Mouse (Mus musculus): ENCODE measurements around the gene Mrtfa.
A peak's percentile ranks its signal among the peaks of the same experiment; 100 is the strongest.

Mrtfa gene

GRCm38 (mm10) chr15:81197197-81197596 is 6.6 kb upstream of the Mrtfa start:
- no peak for DNase-seq (ENCODE audit: low spot score in 2 of 2)

DNA sequence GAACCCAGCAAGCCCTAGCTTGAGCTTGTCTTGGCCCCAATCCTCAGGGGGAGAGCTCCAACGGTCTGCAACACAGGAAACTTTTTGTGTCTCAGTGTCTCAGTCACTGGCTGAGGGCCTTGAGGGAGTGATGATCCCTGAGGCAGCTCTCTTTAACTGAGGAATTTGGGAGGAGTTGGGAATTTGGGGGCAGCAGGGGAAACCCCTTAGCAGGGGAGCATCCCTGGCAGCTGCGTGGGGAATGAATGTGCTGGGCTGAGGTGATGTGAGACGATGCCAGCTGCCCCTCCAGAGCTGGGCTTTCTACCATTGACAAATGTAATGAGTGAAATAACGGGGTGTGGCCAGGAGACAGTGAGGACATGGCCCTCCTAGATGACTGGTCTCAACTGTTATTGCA is 4.9 kb upstream of the Mrtfa start:
- DNase-seq (ENCODE audit: low spot score in 2 of 2), result no peak

DNA sequence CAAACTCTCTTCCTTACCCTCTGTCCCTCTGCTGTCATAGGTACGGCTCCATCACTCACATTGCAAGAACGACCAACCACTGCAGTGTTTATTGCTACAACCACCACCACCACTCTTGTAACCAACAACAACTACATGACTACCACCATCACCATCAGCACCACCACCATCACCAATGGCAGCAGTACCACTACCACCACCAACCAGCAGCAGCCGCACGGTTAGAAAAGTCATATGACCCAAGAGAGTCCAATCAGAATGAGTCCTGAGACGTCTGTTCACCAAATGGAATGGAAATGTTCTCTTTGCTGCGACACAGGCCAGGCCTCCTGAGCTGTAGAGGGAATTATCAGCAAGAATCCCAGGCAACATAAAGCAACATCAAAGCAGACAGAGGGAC is 4.2 kb upstream of the Mrtfa start:
- no peak for DNase-seq (ENCODE audit: low spot score in 2 of 2)

- no peak for DNase-seq (ENCODE audit: low spot score in 2 of 2)
Observed at GRCm38 (mm10) chr15:81192858-81193257, 2.3 kb upstream of the Mrtfa start.

GRCm38 (mm10) chr15:81192316-81192715 is 1.8 kb upstream of the Mrtfa start:
- DNase-seq (ENCODE audit: low spot score in 2 of 2), result no peak

- no peak for DNase-seq (ENCODE audit: low spot score in 2 of 2)
Observed at GRCm38 (mm10) chr15:81191303-81191702, 746 bp upstream of the Mrtfa start.

GRCm38 (mm10) chr15:81190011-81190629 is 437 bp downstream of the Mrtfa start:
- DNase-seq (ENCODE audit: low spot score in 2 of 2), result peak in 1 of 2 experiments; percentile 29

GRCm38 (mm10) chr15:81189061-81189460 is 1.5 kb downstream of the Mrtfa start:
- peak in 1 of 2 experiments; percentile 20 for DNase-seq (ENCODE audit: low spot score in 2 of 2)

DNA sequence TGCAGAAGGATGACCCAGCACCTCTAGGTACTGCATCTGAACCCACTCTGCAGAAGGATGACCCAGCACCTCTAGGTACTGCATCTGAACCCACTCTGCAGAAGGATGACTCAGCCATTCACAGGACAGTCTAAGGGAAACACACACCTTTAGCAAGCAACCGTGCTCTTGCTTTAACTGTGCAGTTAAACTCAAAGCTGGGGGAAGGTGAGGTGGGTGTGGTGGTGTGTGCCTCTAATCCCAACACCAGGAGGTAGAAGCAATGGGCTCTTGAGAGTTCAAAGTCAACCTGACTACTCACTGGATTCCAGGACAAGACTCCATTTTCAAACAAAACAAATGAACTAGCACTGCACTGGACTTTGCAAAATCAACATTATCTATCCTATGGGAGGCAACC is 5.6 kb downstream of the Mrtfa start:
- DNase-seq (ENCODE audit: low spot score in 2 of 2), result no peak

DNA sequence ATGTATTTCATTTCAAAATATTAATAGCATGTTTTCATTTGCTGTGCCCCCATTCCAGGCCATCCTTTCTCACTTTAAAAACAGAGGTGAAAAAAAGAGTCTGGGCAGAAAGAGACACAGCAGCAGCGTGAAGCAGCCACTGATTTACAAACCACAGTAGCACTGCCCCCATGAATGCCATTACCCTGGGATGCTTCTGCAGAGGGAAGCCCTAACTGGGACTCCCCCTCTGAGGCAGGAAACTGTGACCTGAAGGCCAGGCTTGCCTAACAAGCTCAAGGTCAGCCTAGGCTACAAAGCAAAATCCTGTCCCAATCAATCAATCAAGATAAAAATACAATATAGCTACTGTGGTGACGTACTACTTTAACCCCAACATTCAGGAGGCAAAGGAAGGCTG is 9.3 kb downstream of the Mrtfa start:
- DNase-seq (ENCODE audit: low spot score in 2 of 2), result no peak

GRCm38 (mm10) chr15:81179523-81179922 is 11.0 kb downstream of the Mrtfa start:
- DNase-seq (ENCODE audit: low spot score in 2 of 2), result no peak

DNA sequence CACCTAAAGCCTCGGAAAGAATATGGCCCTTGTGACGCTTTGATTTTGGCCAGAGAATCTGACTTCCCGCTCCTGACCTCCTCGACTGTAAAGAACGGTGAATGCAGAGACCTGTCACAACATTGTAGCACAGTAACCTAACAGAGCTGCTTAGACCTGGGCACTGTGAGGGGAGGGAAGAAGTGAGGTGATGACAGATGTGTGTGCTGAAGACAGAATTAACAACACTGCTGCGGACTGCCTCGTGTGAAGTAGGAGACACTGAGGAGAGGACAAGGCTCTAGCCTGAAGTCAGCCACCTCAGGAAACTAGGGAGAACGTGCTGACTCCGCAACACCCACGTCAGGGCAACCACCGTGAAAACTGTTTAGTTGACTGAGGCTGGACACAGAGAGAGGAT is 11.9 kb downstream of the Mrtfa start:
- no peak for DNase-seq (ENCODE audit: low spot score in 2 of 2)

GRCm38 (mm10) chr15:81177860-81178259 is 12.7 kb downstream of the Mrtfa start:
- no peak for DNase-seq (ENCODE audit: low spot score in 2 of 2)

DNA sequence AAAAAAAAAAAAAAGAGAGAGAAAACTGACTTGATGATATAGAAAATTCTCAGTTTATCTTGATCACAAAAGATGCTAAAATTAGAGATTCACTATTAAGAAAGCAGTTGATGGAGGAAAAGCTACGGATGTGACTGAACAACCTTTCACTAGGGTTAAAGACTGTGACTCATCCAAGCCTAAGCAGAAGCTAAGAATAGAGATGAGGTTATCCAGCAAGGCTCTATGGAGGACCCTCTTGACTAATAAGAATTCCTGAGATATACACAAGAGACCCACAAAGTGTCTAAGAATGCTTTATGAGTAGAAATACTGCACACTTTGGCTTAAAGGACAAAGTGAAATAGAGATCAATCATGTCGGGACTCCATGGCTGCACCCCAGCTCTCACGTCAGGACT is 14.9 kb downstream of the Mrtfa start:
- DNase-seq (ENCODE audit: low spot score in 2 of 2), result no peak

- DNase-seq (ENCODE audit: low spot score in 2 of 2), result no peak
Observed at GRCm38 (mm10) chr15:81172259-81172658, 18.3 kb downstream of the Mrtfa start.

- DNase-seq (ENCODE audit: low spot score in 2 of 2), result no peak
Observed at GRCm38 (mm10) chr15:81168735-81169134, 21.8 kb downstream of the Mrtfa start.

- DNase-seq (ENCODE audit: low spot score in 2 of 2), result no peak
Observed at GRCm38 (mm10) chr15:81167831-81168230, 22.7 kb downstream of the Mrtfa start.

DNA sequence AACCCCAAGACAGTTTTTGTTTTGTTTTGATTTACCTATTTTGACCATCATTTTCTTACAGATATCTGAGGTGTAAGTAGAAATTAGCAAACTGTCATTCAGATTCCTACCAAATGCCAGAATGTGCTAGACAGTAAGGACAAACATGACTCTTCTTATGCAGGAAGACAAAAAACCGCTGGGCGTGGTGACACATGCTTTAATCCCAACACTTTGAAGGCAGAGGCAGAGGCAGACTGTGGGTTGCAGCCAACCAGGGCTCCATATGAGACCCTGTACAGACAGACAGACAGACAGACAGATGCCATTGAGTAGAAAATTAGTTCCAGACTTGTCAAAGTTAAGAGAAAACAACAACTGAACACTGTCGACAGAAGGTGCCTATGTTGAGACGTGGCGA is 24.3 kb downstream of the Mrtfa start:
- no peak for DNase-seq (ENCODE audit: low spot score in 2 of 2)

GRCm38 (mm10) chr15:81164560-81165310 is 25.8 kb downstream of the Mrtfa start:
- no peak for DNase-seq (ENCODE audit: low spot score in 2 of 2)

DNA sequence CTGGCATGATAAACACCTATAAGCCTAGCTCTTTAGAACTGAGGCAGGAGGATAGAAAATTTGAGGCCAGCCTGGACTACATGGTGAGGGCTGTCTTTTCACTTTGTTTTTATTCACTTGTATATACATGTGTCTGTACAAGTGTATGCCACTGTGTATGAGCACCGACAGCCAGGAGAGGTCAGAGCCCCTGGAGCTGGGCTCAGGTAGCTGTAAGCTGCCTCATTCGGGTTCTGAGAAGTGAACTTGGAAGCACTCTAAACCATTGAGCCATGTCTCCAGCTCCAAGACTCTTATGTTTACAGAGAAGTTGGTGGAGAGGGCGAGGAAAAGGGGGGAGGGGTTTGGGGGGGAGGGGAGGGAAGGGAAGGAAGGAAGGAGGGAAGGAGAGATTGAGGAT is 29.0 kb downstream of the Mrtfa start:
- DNase-seq (ENCODE audit: low spot score in 2 of 2), result no peak

GRCm38 (mm10) chr15:81160677-81161076 is 29.9 kb downstream of the Mrtfa start:
- DNase-seq (ENCODE audit: low spot score in 2 of 2), result no peak

GRCm38 (mm10) chr15:81159212-81159611 is 31.3 kb downstream of the Mrtfa start:
- DNase-seq (ENCODE audit: low spot score in 2 of 2), result no peak

DNA sequence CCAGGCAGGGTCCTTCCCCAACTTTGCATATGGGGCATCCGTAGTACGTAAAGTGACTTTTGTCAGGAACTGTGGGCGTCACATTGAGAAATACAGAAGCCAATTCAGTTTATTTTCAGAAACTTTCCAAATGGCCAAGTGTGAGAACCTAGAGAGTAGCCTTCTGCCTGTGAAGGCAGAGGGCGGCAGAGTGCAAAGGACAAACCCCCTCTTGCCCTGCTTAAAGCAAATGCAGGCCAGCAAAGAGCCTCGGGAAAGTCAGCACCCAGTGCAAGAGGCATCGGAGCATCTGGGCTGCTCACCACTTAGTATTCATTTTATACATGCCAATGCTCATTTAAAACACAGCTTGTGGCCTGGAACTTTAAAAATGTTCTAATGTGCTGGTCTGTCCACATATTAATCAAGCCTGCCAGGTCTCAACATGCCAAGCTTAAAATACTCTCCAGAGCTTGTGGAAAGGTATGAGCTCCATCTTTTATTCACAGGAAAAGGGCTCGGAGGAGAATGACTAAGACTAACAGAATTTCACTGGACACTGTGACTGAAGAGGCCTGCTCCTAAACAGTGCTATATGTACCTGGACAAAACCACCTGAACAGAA is 31.9 kb downstream of the Mrtfa start:
- DNase-seq (ENCODE audit: low spot score in 2 of 2), result no peak

All from heart, adult 9 months (tissue).